Mouse (Mus musculus) lung, adult 2 months (tissue): ENCODE results near the gene Casp8ap2.

Experiments
- CTCF ChIP-seq: fragments of 200-500 bp; IDR thresholded peaks from 2 replicates; pipeline ENCODE4 v1.5.1; 2011; ENCODE audit warnings: mild to moderate bottlenecking, low read length, control low read depth; ENCODE audit not compliant: insufficient read depth
- POLR2A ChIP-seq: fragments of 200-500 bp; IDR thresholded peaks from 2 replicates; pipeline ENCODE4 v1.6.1; 2011; ENCODE audit warnings: low read depth, mild to moderate bottlenecking, control low read depth, low read length, borderline replicate concordance; ENCODE audit errors: extremely low read depth

GRCm38 (mm10) chr4:32570939-32571317 lies 44.3 kb upstream of the Casp8ap2 start:
- no peak for TF ChIP-seq POLR2A
- no peak for TF ChIP-seq CTCF
